Mouse (Mus musculus): ENCODE measurements around the gene Ly6g6d. TPM values are rescaled to one million over a fixed set of nuclear protein-coding genes. Genes with fewer than 3 reads are reported as not detected.

Ly6g6d gene
- polyA plus RNA-seq, 1 experiment from 2014 or later = 0.19 TPM

- ChIA-PET CTCF (interaction anchor here (0.6 to 1.9 kb wide), 3 partner anchors 19 to 40 kb away, joined by 3 to 6 read pairs (median 3); no protein-coding TSS in a partner anchor), POLR2A (interaction anchor here (1.2 kb wide), 1 partner anchor 10 kb away, joined by 4 read pairs; the partner anchor contains the start of gene Ddah2)
- DNase-seq (ENCODE audit: low read depth, low spot score) (no peak), ATAC-seq (no peak)
- H3K27me3 ChIP-seq = no peaks in the 10 kb centered on the region
- no peak for TF ChIP-seq CTCF (IDR thresholded peaks at IDR 0.05)
- in situ Hi-C loops (cut with MboI; ENCODE audit: low pct_unique_long_range_greater_than_20kb) = no loop called here
Observed at GRCm38 (mm10) chr17:35048932-35049440, 28.9 kb downstream of the Ly6g6d start.

DNA sequence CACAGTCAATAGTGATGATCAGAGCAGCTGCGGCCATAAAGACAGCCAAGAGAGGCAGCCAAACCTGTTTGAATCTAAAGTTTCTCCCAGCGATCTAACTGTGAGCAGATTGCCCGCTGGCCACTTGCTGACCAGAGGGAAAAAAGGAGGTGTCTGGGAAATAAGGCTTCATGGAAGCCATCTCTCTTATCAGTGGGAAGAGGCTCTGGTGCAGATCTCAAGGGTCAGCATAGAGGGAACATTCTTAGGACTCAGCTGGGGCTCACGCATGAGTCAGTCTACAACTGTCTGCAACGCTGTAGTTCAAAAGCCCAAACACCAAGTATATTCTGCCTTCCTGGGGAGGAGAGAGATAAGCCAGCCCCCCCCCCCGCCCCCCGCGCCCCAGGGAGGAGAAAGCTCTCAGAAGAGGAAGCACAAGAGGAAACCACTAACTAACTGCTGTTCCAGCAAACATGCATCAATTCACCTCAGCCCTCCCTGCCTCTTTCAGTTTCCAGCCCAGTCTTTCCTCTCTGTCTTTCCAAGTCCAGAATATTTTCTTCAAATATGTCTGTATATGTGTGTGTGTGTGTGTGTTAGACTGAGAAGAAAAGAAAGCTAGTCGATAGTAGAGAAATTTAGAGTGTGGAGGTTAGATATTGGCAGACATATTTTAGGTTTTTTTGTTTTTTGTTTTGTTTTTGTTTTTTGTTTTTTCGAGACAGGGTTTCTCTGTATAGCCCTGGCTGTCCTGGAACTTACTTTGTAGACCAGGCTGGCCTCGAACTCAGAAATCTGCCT, 29.5 kb downstream of the Ly6g6d start:
- ATAC-seq (no peak), DNase-seq (ENCODE audit: low read depth, low spot score) (no peak)
- no peak for TF ChIP-seq CTCF (IDR thresholded peaks at IDR 0.05)
- in situ Hi-C loops (cut with MboI; ENCODE audit: low pct_unique_long_range_greater_than_20kb) = no loop called here
- CTCF ChIA-PET = interaction anchor here (1.9 kb wide), 1 partner anchor 27 kb away, joined by 6 read pairs; no protein-coding TSS in a partner anchor
- POLR2A ChIA-PET = interaction anchor here (0.8 to 1.4 kb wide), 4 partner anchors 10 to 78 kb away, joined by 3 to 9 read pairs (median 4); partner anchors contain the start of genes D17H6S53E and Ddah2
- no peaks in the 10 kb centered on the region for H3K27me3 ChIP-seq

DNA sequence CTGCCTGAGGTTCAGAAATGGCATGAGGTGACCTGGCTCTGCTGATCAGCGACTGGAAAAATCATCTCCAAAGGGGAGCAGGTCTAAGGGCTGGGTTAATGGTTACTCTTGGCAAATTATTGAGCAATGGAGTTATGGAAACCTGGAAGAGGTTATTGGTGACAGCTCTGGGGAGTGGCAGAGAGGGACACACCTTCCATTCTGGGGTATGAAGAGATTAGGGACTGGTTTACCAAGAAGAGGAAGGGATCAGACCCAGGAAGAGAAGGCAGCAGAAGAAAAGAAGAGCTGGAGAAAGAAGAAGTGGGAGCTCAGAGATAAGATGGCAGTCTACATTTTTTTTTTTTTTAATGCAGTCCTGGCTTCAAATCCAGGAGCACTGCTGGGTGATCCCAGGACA, 30.2 kb downstream of the Ly6g6d start:
- CTCF ChIA-PET = interaction anchor here (1.9 kb wide), 1 partner anchor 26 kb away, joined by 6 read pairs; no protein-coding TSS in a partner anchor
- in situ Hi-C loops (cut with MboI; ENCODE audit: low pct_unique_long_range_greater_than_20kb) = no loop called here
- TF ChIP-seq CTCF (IDR thresholded peaks at IDR 0.05) = no peak
- DNase-seq (ENCODE audit: low read depth, low spot score) (no peak), ATAC-seq (no peak)
- no peaks in the 10 kb centered on the region for H3K27me3 ChIP-seq
- POLR2A ChIA-PET = interaction anchor here (0.6 to 1.4 kb wide), 5 partner anchors 11 to 79 kb away, joined by 3 to 9 read pairs (median 3); partner anchors contain the start of genes D17H6S53E and Ddah2

GRCm38 (mm10) chr17:35046681-35047455, 31.0 kb downstream of the Ly6g6d start, which contains the start of gene Msh5:
TSS of gene Msh5 (minus strand) at chr17:35046745.
- no peaks in the 10 kb centered on the region for H3K27me3 ChIP-seq
- ATAC-seq (peak; percentile 87), DNase-seq (ENCODE audit: low read depth, low spot score) (peak; percentile 93)
- in situ Hi-C loops (cut with MboI; ENCODE audit: low pct_unique_long_range_greater_than_20kb) = no loop called here
- ChIA-PET CTCF (interaction anchor here (1.4 to 1.9 kb wide), 2 partner anchors 17 to 26 kb away, joined by 4 to 6 read pairs; no protein-coding TSS in a partner anchor), POLR2A (interaction anchor here (0.6 to 0.8 kb wide), 2 partner anchors 19 to 25 kb away, joined by 3 read pairs; partner anchors contain the start of gene Sapcd1)
- no peak for TF ChIP-seq CTCF (IDR thresholded peaks at IDR 0.05)

GRCm38 (mm10) chr17:35045807-35046680, 31.8 kb downstream of the Ly6g6d start:
- no peak for DNase-seq (ENCODE audit: low read depth, low spot score)
- ChIA-PET CTCF (interaction anchor here (1.4 kb wide), 1 partner anchor 16 kb away, joined by 4 read pairs; no protein-coding TSS in a partner anchor), POLR2A (interaction anchor here (0.6 kb wide), 1 partner anchor 18 kb away, joined by 3 read pairs; the partner anchor contains the start of gene Sapcd1)
- in situ Hi-C loops (cut with MboI; ENCODE audit: low pct_unique_long_range_greater_than_20kb) = no loop called here
- peak; percentile 6 for ATAC-seq
- TF ChIP-seq CTCF (IDR thresholded peaks at IDR 0.05) = no peak
- H3K27me3 ChIP-seq = no peaks in the 10 kb centered on the region

GRCm38 (mm10) chr17:35044904-35045806, 32.7 kb downstream of the Ly6g6d start:
- DNase-seq (ENCODE audit: low read depth, low spot score) (no peak), ATAC-seq (no peak)
- in situ Hi-C loops (cut with MboI; ENCODE audit: low pct_unique_long_range_greater_than_20kb) = no loop called here
- TF ChIP-seq CTCF (IDR thresholded peaks at IDR 0.05) = no peak
- ChIA-PET CTCF (no interaction called here), POLR2A (interaction anchor here (0.5 kb wide), 2 partner anchors 30 to 119 kb away, joined by 4 to 5 read pairs; no protein-coding TSS in a partner anchor)
- no peaks in the 10 kb centered on the region for H3K27me3 ChIP-seq

GRCm38 (mm10) chr17:35043794-35044193, 34.1 kb downstream of the Ly6g6d start:
- POLR2A ChIA-PET = no interaction called here
- no peak for TF ChIP-seq CTCF (IDR thresholded peaks at IDR 0.05)
- in situ Hi-C loops (cut with MboI; ENCODE audit: low pct_unique_long_range_greater_than_20kb) = no loop called here
- CTCF ChIA-PET = interaction anchor here (0.7 kb wide), 1 partner anchor 15 kb away, joined by 3 read pairs; no protein-coding TSS in a partner anchor
- ATAC-seq (no peak), DNase-seq (ENCODE audit: low read depth, low spot score) (no peak)
- no peaks in the 10 kb centered on the region for H3K27me3 ChIP-seq

- ATAC-seq (peak; percentile 12), DNase-seq (ENCODE audit: low read depth, low spot score) (no peak)
- H3K27me3 ChIP-seq = no peaks in the 10 kb centered on the region
- TF ChIP-seq CTCF (IDR thresholded peaks at IDR 0.05) = no peak
- ChIA-PET CTCF (interaction anchor here (1.4 to 2.1 kb wide), 2 partner anchors 10 to 19 kb away, joined by 4 to 8 read pairs; no protein-coding TSS in a partner anchor), POLR2A (interaction anchor here (0.7 kb wide), 1 partner anchor 99 kb away, joined by 4 read pairs; no protein-coding TSS in a partner anchor)
- in situ Hi-C loops (cut with MboI; ENCODE audit: low pct_unique_long_range_greater_than_20kb) = no loop called here
Observed at GRCm38 (mm10) chr17:35039121-35039873, 38.6 kb downstream of the Ly6g6d start.

Measured in Patski (cell line).